Mouse (Mus musculus): Measurements from ENCODE around the gene Zfp706.
A peak's percentile ranks its signal among the peaks of the same experiment; 100 is the strongest.

The Zfp706 gene

DNA sequence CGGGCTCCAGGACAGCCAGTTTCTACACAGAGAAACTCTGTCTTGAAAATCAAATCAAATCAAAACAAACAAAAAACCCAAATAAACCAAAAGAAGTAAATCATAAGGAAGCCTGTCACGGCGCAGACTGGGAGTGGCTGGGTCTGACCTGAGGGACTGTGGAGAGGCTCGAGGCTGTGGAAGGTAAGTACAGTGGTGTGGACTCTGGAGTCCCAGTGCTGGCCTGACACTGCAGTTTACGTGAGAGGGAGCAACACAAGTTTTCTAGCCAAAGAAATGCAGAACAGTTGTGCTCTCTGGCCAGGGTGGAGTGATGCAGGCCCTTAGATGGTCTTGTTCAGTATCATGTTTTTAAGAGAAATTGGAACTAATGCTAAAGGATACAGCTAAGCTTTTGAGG lies 31.9 kb downstream of the Zfp706 start:
- no peak for DNase-seq

DNA sequence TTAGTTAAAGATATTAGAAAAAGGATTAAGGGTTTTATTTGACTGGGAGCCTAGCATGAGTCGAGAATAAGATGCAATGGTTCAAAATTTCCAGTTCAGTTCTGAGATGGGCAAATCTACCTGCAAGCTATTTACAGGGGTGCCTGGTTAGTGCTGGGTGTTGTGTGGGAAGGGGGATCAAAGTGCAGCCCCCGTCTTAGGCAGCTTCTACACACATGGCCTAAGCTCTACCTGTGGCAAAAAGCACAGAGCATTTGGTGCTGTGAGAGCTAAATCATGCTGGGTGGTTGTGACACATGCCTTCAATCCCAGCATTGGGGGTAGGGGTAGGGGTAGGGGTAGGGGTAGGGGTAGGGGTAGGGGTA lies 32.3 kb downstream of the Zfp706 start:
- no peak for DNase-seq

DNA sequence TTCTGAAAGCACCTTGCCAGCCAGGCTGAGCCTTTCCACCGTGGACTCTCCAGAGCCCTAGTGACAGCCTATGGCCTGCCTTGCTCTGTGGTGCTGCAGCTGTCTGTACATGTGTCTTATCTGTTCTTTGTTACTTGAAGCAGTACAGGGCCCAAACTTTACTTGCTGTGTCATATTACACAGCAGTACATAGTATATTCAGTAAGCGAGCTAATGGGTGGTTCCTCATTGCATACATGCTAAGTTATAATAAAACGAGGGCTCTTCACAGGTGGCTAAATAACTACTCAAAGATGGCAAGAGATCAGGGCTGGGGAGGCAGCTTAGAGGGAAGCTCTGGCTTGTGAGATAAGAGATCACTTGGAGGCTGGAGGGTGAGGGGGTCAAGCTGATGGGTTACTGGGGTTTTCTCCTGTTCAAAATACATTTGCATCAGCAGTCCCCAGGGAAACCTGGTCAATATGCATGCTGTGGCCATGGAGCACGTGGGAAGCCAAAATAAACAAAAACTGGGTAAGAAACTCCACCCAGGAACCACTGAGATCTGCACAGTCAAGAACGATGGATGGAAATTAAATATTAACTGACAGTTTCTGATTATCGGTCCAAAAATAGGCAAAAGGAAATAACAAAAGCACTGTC lies 32.8 kb downstream of the Zfp706 start:
- no peak for DNase-seq

GRCm38 (mm10) chr15:36973714-36974113 lies 33.9 kb downstream of the Zfp706 start:
- DNase-seq, result no peak

- no peak for DNase-seq
Observed at GRCm38 (mm10) chr15:36973290-36973689, 34.3 kb downstream of the Zfp706 start.

GRCm38 (mm10) chr15:36969794-36970193 lies 37.8 kb downstream of the Zfp706 start:
- DNase-seq, result no peak

DNA sequence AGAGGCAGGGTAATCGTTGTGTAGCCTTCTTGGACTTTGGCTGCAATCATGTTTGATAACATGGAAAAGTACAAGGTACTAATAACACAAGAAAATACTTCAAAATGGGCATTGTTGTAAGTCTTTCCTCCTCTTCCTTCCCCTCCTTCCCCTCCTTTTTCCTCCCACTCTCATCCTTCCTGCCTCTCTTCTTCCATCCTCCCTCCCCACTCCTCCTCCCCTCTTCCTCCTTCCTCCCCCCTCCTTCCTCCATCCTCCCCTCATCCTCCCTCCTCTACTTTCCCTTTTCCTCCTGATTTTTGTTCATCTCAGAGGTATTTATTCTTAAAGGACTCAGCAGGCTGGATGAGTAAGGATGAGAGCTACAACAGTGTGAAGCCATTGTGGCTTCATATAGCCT lies 39.3 kb downstream of the Zfp706 start:
- no peak for DNase-seq

- DNase-seq, result peak; percentile 35
Observed at GRCm38 (mm10) chr15:36967381-36968211, 40.0 kb downstream of the Zfp706 start.

- no peak for DNase-seq
Observed at GRCm38 (mm10) chr15:36966940-36967339, 40.6 kb downstream of the Zfp706 start.

DNA sequence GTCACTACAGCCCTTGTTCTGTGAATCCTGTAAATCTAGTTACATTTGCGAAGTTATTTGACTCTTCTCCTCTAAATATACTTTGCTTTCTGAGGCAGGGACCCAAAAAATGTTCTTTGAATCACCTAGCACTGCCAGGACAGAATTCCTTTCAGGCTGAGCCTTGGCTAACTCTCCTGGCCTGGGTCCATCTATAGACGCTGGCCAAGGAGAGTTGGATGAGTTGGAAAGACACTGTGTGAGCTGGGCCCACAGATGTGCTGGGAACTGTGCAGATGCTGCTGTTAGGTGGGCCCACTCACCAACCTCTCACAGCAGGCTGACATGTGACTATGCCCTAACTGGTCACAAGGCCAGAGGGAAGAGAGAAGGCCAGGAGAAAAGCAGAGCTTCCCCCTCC lies 41.1 kb downstream of the Zfp706 start:
- DNase-seq, result peak; percentile 36

DNA sequence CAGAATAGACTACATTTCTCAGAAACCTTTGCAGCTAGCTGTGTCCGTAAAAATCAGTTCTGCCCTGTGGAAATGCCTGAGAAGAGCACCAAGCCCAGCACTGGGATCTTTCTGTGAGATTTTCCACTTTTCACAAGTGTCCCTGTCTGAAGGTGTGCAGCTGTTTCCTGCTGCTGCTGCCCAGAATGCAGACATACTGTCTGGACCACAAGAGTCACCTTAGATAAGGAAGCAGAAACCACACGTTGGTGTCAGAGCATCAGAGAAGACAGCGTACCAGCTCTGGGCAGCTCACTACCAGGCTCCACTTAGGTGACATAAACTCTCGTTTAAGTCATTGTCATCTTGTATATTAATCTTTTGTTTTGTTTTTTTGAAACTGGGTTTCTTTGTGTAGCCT lies 41.8 kb downstream of the Zfp706 start:
- no peak for DNase-seq

- DNase-seq, result no peak
Observed at GRCm38 (mm10) chr15:36962931-36963330, 44.6 kb downstream of the Zfp706 start.

GRCm38 (mm10) chr15:36960876-36961237 lies 46.7 kb downstream of the Zfp706 start:
- no peak for DNase-seq

- DNase-seq, result peak; percentile 47
Observed at GRCm38 (mm10) chr15:36960010-36960875, 47.3 kb downstream of the Zfp706 start.

- DNase-seq, result no peak
Observed at GRCm38 (mm10) chr15:36956221-36956620, 51.4 kb downstream of the Zfp706 start.

DNA sequence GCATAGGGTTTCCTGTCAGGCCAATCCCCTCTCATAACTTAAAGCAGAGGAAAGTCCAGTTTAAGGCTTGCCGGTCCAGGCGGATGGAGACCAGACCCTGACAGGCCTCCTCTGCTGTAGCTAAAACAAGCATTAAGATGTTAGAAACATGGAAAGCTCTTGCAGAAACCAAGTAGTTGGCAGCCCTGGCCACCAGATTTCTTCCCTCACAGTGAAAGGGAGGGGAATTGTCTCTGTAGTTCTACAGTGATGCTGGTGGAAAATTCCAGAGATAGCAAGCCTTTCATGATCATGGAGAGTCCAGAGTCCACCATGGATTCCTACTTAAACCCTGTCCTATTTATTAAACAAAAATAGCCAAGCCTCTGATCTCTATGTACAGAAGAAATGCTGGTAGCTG lies 57.3 kb downstream of the Zfp706 start:
- DNase-seq, result no peak

DNA sequence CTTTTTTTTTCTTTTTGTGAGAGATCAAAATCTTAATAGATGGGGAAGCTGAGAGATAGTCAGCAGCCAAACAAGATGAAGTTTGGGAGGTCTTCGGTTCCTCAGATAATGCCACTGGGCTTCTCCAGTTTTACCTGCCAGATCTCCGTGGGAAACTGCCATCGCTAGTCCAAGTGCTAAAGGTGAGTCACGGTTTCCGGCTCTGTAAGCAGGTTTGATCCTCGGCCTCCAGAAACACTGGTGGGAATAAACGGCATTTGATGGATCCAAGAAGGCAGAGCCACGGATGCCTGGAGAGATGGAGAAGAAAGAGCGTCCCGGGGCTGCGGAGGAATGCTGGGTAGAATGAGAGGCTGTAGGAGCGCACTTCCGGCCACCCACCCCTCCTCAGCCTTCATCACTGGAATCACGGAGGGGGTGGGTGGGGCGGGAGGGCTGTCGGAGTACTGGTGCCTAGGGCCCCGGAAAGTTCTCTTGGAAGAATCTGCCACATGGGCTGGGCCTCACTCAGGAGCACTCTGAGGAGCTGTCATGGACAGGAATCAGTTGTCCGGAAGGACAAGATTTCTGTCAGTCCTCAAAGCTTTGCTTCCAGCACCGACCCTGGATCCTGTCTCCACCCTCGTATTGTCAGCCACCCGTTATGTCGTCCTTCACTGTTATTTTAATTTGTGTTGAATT lies 58.6 kb downstream of the Zfp706 start:
- DNase-seq, result peak; percentile 42
